Mouse (Mus musculus) left cerebral cortex, postnatal 36 days (tissue): Measurements from ENCODE around the gene Ncor1. TPM values are rescaled to one million over a fixed set of nuclear protein-coding genes. Genes with fewer than 3 reads are reported as not detected.
"Not testable (repeated sequence)": the region's sequence is repeated elsewhere in the genome, so short reads cannot be mapped to it uniquely, and the experiment has no call there.

Source experiments
- DNase-seq, 2 experiments: peaks; one replicate each; pipeline ENCODE4 v3.0.0; 2021 to 2022; ENCODE audit warnings: low spot score in 2 of 2, mixed read lengths in 1 of 2
- intact Hi-C: fragments of 180-260 bp; cut with DNase I; formaldehyde crosslinking; loops from one replicate; pipeline ENCODE4 v1.15.1; 2025
- total RNA-seq, 2 experiments: library from RNA; stranded (reverse); gene quantifications; 2 replicates each; pipeline ENCODE4 v1.2.3; 2021

The Ncor1 gene
- total RNA-seq, 2 experiments from 2014 or later = 237 to 292 TPM

DNA sequence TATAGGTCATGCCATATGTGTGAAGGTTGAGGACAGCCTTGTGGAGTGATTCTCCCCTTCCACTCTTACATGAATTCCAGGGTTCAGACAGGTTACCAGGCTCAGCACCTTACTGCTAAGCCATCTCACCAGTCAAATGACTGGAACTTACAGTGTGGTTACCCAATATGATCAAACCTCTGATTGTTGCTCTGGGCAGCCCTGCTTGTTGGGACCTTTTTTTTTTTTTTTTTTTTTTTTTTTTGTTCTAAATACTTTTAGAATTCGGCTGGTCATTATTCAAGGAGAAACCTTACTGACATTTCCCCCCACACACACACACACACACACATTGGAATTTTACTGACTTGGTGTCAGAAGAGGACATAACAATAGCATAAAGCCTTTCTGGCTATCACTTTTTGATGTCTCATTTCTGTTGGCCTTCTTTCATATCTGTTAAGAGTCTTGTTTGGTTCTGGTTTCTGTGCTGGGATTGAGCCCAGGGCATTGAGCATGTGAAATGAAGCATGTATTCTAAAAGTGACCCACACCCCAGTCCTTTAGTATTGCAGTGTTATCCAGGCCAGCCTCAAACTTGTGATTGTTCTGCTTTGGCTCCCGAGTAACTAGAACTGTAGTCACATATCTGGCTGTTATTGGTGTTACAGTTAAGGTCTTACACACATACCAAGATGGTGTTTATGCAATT, 5.0 kb upstream of the Ncor1 start:
- intact Hi-C loops = no loop called here
- no peak for DNase-seq

DNA sequence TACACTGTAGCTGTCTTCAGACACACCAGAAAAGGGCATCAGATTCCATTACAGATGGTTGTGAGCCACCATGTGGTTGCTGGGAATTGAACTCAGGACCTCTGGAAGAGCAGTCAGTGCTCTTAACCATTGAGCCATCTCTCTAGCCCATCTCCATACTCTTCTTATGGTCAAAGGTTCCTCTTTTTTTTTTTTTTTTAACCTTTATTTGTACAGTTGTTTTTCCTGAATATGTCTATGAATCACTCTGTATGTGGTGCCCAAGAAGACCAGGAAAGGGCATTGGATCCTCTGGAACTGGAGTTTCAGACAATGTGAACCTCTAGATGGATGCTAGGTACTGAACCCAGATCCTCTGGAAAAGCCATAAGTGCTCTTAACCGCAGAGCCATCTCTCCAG, 4.2 kb upstream of the Ncor1 start:
- intact Hi-C loops, DNase-seq: not testable (repeated sequence)

DNA sequence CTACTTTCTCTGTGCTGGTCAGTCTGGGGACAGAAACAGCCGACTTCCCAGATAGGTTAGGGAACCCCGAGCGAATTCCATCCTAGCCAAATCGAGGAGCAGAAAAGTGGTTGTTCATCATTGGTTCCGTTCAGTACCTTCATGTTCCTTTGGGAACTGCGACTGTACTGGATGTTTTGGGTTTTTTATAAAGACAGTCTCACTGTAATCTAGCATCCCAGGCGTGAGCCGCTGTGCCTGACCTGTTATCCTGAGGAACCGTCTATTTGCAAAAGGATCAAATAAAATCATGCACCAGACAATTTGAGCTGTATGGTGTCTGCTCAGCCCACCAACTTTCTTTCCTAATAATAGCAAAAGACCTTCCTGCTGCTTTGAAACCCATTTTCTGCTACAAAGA, 439 bp upstream of the Ncor1 start:
- no peak for DNase-seq
- intact Hi-C loops = loop anchor here (5.0 kb wide), 1 partner anchor 79 kb away; the partner anchor contains the start of gene Cenpv

DNA sequence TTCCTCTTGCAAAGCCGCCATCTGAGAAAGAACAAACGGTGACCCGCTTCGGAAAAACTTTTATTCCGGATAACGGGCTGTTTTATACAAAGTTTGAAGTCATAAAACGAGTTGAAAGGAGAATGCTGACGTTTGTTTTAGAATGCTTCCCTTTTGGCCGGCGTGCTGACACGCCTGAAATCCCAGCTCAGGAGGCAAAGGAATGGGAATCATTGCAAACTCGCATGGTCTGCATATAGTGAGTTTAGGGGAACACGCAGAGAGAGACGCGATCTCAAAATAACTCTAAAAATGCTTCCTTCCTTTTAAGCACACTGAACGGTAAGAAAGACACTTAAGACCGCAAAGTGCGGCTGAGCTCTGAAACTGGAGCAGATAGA, 460 bp downstream of the Ncor1 start:
- DNase-seq = no peak
- intact Hi-C loops = loop anchor here (2.0 to 5.0 kb wide), 2 partner anchors 79 to 93 kb away; partner anchors contain the start of genes Cenpv and Ubb

DNA sequence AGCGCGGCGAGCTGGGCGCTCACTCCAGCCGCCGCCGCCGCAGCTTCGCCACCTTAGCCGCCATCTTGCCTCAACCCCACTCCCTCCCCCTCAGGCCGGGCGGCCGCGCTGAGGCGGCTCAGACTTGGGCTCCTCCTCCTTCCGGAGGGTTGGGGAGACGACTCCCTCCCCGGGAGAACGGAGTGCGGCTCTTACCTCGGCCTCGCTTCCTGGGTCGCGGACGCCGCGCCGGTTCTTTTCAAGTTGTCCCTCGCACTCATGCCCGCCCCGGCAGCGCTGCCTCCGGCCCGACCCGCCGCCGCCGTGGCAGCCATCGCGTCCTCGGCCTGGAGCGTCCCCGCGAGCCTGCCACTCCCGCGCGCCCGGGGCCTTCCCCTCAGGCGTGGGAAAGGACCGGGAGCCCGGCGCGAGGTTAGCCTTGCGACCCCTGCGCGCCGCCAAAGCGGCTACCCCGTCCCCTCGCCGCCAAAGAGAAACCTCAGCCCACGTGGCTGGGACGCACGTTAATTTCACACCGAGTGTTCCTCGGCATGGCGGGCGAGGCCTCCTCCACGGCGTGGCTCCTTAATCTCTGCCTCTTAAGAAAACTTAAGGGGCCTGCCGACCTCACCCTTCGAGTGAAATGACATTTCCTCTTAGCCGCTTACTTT, 975 bp downstream of the Ncor1 start:
- intact Hi-C loops = loop anchor here (2.0 to 5.0 kb wide), 2 partner anchors 80 to 93 kb away; partner anchors contain the start of genes Cenpv and Ubb
- DNase-seq = peak; percentile 87 to 89

DNA sequence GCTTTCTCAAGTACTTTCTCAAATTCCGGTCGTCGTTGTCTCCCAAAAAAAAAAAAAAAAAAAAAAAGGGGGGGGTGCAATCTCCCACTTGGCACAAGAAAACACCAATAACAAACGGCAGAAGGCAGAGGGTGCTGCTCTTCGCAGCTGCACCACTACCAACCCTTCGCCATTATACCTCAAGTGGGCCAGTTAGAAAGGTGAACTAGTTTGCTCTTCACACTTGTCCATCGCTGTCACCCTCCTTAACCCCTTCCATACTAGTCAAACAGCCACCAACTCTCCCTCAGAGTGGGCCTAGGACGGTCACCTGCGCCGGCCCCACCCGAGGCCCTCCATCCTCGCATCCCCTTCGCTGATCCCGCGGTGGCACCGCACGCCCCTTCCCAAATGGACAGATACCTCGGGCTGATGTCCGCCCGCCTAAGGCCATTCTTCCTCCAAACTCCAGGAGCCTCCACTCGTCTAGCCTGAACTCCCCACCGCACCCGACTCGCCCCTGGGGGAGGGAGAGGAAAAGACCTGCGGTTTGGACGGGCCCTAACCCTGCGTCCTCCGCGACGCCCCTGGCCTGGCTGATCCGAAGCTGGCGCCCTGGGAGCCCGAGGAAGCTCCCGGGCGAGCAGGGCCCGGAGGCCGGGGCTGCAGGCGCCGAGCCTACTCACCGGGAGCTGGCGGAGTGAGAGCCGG, 1.7 kb downstream of the Ncor1 start:
- DNase-seq = peak; percentile 55
- intact Hi-C loops = loop anchor here (2.0 to 5.0 kb wide), 2 partner anchors 81 to 94 kb away; partner anchors contain the start of genes Cenpv and Ubb

DNA sequence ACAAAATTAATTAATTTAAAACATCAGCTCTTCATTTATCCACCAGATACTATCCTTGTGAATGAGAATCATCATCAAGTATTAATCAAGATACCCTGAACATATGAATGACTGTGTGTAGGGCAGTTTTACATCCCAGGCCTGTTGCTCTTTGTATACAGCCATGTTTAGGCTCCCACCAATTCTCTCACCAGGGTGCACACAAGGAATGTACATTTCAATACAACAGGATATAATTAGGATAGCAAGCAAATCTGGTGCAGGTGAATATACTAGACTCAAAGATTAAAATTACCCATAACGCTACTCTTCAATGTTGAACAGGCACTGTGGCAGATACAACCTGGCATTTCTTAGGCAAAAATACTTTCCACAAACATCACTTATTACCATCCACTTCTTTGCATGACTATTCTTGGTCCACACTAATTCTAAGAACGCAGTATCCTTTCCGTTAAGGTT, 2.3 kb downstream of the Ncor1 start:
- intact Hi-C loops = loop anchor here (2.0 to 5.0 kb wide), 2 partner anchors 81 to 95 kb away; partner anchors contain the start of genes Cenpv and Ubb
- no peak for DNase-seq

DNA sequence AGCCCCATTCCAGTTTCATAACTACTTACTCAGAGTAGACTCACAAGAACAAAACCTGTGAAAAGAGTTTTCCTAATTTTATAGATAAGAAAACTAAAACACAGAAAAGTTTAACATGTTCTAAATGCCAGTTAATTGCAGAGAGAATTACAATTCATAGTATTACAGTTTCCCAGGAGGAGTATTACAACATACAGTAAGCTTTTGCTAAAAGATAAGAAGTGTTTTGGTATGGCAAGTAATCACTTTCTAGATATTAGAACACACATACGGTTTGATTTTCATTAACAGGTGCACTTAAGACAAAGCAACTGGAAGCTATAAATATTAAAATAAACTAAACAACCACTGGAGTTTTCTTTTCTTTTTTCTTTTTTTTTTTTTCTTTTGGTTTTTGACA, 3.1 kb downstream of the Ncor1 start:
- DNase-seq = no peak
- intact Hi-C loops = loop anchor here (5.0 kb wide), 1 partner anchor 82 kb away; the partner anchor contains the start of gene Cenpv

DNA sequence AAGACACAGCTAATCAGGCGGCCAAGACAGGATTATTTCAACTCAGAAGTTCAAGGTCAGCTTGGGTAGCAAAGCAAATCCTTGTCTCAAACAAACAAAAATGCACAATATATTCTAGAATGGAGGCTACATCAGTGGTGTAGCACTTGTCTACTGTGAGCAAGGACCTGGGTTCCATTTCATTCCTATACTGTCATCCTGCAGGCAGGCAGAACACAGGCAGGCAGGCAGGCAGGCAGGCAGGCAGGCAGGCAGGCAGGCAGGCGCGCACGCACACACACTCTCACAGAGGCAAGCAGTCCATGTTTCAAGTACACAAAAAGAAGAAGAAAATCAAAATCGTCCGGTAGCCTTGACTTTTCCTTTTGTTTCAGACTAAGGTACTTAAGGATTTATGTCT, 9.4 kb downstream of the Ncor1 start:
- intact Hi-C loops = no loop called here
- DNase-seq = no peak

DNA sequence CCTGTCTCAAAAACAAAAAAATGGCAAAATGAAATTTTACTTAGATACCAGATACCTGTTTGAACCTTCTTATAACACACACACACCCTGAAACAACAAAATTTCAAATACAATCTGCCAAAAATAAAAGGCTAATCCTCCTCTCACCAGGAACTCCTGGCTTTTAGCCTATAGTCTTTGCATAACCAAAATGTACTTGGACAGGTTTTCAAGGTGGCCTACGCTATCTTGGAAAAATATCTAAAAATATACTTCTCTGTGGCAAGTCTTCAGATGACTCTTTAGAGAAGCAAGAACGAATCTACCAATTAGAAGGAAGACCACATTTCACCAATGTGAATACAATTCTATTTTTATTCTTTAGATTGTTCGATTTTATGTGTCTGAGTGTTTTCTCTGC, 12.5 kb downstream of the Ncor1 start:
- no peak for DNase-seq

DNA sequence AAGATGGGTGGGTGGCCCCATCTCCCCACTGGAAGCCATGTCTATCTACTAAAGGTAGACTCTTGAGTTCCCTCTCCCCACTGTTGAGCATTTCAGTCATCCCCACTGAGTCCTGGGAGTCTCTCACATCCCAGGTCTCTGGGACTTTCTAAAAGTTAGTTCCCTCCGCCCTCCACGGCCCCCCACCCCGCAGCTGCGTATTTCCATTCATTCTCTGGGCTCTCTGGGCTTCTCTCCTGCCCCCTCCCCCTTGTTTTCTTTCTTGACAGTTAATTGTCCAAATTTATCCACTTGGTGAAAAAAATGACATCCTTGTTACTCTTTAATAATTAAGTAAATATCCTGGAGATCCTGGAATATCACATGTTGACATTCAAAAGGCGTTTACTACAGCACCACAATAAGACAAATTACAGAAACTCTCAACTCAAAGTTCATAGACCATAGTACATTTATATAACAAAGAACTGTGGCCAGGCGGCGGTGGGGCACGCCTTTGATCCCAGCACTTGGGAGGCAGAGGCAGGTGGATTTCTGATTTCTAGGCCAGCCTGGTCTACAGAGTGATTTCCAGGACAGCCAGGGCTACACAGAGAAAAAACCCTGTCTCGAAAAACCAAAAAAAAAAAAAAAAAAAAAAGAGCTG, 17.5 kb downstream of the Ncor1 start:
- no peak for DNase-seq
- intact Hi-C loops = no loop called here

More for the DNA sequence above, 12.5 kb downstream of the Ncor1 start:
- intact Hi-C loops = no loop called here

DNA sequence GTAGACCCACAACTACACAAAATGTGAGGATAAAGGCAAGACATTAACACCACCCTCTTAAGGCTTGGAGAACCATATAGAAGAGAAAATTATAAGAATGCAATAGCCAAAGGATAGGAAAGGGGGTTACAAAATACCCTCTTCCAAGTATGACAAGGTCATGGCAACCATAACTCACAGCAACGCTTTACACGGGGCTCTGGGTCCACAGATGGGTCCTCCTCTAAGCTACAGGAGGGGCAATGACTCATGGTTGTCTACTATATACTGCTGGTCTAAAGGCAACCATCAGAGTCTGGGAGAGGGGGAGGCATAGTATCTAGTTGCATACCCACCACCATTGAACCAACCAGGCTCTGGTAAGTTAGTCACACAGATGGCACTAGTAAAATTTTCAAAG, 26.1 kb downstream of the Ncor1 start:
- intact Hi-C loops = no loop called here
- DNase-seq = no peak

DNA sequence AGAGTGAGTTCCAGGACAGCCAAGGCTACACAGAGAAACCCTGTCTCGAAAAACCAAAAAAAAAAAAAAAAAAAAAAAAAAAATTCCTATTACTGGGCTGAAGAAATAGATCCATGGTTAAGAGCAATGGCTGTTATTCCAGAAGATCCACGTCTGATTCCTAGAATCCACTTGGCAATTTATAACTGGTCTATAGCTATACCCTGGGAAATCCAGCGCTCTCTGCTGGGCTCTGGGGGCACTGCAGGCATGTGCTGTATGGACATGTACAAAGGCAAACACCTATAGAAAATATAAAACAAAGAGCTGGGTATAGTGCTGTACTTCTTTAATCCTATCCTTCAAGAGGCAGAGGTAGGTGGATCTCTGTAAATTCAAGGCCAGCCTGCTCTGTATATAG, 31.2 kb downstream of the Ncor1 start:
- no peak for DNase-seq
- intact Hi-C loops = no loop called here

DNA sequence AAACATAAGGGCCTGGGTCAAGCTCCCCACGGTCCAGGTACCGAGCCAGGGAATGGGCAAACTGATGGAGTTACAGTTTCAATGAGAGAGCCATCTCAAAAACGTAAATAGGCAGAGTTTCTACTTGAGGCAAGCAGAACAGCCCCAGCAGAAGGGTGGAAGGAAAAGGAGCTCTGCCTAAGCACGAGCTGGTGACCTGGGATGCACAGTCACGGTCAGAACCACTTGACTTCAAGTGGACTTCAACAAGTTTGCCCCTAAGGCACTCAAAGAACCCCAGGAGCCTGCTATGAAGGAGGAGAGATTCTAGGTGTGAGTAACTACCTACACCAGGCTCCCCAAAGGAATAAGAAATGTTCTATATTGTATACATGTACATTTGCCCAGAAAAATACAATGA, 32.1 kb downstream of the Ncor1 start:
- DNase-seq = no peak
- intact Hi-C loops = no loop called here

DNA sequence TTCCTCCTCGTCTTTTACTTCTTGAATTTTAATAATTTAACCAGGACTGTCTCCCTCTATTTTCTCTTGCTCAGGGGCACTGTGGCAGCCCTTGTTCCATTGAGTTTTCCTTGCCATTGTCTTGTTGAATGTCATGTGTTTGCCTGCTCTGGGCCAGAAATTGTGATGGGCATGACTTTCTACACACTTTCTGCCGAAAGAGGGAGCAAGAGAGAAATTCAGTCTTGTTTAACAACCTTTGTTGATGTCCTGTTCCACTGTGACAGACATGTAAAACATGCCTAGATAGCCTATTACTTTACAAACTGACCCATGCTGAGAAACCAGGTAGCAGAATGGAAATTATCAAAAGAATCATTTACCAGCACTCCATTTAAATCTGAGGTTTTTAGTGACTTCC, 33.8 kb downstream of the Ncor1 start:
- DNase-seq = no peak
- intact Hi-C loops = no loop called here

DNA sequence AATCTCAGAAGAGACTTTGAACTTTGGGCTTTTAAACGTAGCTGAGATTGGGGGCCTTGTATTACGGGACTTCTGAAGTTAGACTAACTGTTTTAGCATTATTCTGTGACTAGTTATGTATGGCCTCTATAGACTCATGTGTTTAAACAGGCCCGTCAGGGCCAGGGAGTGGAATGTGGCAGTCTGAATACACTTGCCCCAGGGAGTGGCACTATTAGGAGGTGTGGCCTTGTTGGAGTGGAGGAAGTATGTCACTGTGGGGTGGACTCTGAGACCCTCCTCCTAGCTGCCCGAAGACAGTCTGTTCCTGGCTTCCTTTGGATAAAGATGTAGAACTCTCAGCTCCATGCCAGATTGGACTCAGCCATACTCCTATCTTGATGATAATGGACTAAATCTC, 43.3 kb downstream of the Ncor1 start:
- intact Hi-C loops = no loop called here
- DNase-seq = no peak

DNA sequence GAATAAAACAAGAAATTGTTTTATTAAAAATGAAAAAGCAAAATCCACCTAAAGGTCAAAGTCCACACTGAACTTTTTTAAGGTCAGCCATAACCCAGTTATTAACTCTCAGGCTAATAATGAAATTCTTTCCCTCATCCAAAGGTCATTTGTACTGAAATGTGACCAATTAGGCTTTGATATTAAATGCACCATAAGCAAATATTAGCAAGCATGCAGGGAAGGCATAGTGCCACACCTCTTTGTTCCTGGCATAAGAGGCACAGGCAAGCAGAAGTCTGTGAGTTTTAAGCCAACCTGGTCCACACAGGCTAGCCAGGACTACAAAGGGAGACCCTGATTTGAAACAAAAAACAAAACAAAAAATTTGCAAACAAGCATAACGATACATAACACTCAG, 48.7 kb downstream of the Ncor1 start:
- intact Hi-C loops = no loop called here
- DNase-seq = no peak

DNA sequence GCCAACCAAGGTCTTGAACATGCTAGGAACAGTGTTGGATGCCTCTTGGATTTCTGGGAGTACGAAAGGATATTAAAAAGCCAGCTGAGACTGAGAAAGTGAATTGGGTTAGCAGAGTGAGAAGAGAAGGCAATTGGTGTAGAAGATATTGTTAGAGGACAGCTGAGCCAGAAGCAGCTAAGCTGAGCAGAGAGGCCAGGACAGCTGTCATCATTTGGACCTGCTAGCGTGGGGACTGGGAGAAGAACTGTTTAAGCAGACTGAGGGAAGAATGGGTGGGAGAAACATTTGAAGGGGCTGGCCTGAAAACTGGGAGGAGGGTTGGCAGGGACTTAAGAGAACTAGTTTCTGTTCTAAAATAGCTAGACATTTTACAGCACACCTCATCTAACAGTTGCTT, 49.5 kb downstream of the Ncor1 start:
- DNase-seq = no peak
- intact Hi-C loops = no loop called here

DNA sequence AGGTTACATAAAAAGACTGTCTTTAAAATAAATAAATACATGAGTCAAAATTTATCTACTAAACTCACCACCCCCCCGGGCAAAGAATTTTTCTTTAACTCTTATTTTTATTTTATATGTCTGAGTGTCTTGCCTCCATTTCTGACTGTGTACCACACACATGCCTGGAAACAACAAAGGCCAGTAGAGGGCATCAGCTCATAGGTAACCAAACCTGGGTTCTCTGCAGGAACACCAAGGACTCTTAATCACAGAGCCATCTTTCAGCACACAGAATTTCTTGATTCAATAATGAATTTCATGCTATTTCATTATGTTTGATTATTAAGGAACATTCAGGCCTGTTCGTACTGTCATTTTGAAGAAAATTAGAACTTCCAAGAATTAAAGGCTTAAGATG, 61.9 kb downstream of the Ncor1 start:
- intact Hi-C loops = no loop called here
- DNase-seq = no peak

DNA sequence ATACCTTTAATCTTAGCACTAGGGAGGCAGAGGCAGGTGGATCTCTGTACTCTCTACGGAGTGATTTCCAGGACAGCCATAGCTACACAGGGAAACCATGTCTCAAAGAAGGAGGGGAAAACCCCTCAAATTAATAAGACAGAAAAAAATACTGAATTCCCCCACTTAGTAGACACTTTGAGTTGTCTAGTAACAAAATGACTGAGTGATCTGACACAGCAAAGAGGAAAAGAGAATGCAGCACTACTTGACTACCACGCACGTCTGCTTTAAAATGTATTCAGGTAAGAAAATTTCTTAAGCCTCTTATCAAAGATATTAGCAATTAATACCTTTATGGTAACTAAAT, 70.0 kb downstream of the Ncor1 start:
- no peak for DNase-seq
- intact Hi-C loops = no loop called here
